Mouse (Mus musculus) adrenal gland, postnatal 25 days (tissue): ENCODE measurements around the gene Snap47. TPM values are rescaled to one million over a fixed set of nuclear protein-coding genes. Genes with fewer than 3 reads are reported as not detected.

Experiments
- DNase-seq: peaks from one replicate; pipeline ENCODE4 v3.0.0; 2021; ENCODE audit warnings: mixed read lengths
- total RNA-seq: library from RNA; stranded (reverse); gene quantifications from 2 replicates; pipeline ENCODE4 v1.2.3, GENCODE M21; 2021

The Snap47 gene
- total RNA-seq, 1 experiment from 2014 or later, result 87.8 TPM

DNA sequence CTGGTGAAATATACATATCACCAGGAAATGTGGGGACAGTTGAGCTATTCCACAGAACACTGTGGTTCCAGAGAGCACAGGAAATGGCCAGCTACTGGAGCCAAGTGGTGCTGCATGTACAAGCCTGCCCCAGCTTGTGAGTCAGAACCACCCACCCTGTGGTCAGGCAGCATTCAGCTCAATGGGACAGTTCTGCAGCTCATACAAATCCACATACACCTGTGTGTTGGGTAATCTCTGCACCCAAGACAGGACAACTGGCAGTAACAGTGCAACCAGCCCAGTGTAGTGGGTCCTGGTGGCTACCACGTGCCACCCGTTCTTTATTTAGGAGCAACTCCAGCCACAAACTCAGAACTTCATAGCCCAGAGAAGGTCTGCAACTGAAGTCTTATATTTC lies 29.0 kb downstream of the Snap47 start:
- DNase-seq, result no peak

DNA sequence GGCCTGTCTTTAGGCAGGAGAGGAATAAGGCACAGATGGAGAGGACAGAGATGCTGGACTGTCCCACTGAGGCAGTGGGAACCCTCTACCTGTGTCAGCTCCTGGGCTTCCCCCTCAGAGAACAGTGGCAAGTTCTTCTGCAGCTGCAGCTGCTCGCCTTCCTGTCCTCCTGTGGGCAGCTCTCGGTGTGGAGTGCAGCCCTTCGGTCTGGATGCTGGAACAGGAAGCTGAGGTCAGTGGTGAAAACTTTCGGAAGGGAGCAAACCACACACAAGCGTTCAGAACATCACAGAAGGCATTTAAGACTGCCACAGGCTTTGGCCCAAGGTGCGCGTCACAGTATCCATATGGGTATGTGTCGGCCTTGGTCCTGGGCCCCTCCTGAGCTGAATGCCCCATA lies 29.6 kb downstream of the Snap47 start:
- no peak for DNase-seq

DNA sequence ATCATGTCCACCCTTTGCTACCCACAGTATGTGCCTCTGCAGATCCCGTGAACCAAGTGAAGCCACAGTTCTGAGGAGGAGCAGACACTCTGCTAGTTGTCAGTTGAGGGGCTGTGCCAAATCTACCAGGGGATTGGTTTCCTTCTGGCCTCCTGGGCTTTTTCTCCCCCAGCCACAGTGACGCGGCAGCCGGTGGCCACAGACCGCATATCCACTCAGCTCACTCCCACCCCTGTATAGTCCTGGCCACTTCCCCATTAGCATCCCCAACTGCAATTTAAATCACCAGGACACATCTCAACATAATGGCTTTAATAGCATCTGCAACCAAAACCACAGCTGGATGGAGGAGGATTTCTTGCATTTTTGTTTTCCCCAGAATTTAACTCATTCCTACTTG lies 32.3 kb downstream of the Snap47 start:
- no peak for DNase-seq

DNA sequence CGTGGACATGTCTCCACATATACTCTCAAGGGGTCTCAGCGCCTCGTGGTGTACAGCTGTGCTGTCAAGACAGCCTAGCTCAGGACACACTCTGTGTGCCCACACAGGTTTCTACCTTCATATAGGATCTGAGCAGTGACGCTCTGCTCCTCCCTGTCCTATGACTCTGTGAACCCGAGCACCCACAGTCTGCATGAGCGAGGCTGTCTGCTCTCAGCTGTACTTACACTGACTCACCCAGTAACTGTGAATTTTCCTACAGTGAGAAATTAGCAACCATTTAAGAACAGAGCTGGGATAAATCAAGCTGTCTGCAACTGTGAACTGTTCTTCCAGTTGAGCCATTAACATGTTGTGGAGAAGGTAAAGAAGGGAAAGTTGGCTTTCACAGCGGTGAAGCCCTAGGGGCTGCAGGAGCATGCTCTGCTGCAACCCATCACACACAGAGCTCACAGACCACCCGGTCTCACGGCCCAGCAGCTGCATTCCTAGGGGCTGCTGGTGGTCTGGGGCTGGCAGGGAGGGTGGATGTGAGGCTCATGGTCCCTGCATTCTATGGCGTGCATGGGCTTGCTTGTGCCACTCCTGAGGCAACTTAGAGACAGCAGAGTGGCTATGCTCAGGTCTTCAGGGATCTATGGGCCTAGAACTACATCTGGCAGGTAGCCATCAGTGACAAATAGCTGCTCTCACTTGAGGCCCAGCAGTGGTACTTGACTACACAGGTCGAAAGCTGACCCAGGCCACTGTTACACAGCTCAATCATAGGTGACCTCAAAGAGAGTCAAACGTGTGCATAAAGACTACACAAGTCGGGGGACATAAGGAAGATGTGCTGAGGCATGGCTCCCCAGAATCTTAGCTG lies 37.8 kb downstream of the Snap47 start:
- no peak for DNase-seq

DNA sequence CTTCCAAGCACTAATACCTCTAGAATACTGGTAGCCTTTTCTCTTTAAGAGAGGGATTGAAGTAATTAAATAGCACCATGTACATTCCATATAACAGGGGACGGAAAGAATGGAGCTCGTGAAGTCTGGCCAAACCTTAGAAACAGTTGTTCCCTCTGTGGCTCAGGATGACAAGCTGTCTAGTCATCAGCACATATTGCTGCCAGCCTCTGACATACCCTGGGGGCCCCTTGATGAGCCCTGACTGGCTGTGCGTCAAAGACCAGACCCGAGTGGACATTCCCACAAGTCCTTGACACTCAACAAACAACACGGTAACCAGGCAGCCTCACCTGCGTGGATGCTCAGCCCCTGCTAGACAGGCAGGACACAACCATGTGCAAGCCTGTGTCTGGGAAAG lies 38.9 kb downstream of the Snap47 start:
- no peak for DNase-seq

DNA sequence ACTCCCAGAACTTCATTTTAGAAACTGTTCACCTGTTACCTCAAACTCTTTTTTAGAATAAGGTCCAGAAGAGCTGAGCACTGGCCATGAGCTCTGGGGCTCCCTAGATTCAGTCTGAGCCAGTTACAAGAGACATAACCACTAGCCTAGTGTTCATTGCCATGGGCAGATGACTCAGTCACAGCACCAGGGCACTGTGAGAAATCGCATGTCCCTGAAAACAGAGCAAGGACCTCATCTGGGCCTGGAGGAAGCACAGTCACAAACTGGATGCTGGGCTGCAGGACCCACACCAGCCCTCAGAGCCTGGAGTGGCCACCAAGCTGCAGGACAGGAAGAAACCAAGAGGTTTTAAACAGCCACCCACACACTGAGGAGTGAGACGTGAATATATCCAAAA lies 40.1 kb downstream of the Snap47 start:
- peak; percentile 44 for DNase-seq

DNA sequence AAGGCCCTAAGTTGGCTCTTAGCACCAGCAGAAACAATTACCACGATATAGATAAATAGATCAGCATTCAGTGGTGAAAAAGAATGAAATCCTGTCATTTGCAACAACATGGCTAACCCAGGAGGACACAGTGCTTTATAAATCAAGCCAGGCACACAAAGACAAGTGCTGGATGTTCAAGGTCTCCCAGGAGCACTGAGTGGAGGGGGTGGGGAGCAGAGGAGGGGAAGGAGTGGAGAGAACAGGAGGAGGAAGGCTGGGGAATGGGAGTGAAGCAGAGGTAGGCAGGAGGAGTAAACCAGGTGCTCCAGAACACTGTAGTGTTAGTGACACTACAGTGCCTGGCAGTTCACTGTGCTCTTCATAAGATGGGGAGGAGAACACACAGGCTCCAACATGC lies 45.2 kb downstream of the Snap47 start:
- DNase-seq, result no peak

DNA sequence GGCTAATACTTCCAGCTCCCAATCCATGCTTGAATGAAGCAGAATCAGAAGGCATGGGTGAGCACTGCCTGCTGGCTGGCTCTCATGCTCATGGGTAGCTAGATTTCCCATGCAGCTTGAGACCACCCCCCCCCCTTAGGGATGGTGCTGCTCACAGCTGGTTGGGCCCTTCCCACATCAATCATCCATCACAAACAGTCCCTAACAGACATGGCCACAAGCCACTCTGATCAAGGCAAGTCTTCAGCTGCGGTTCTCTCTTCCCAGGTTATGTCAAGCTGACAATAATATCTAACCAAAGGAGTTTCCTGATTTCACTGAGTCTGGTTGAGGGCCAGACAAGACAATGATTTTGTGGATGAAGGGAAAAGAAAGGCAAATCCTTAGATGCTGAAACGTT lies 50.1 kb downstream of the Snap47 start:
- no peak for DNase-seq

DNA sequence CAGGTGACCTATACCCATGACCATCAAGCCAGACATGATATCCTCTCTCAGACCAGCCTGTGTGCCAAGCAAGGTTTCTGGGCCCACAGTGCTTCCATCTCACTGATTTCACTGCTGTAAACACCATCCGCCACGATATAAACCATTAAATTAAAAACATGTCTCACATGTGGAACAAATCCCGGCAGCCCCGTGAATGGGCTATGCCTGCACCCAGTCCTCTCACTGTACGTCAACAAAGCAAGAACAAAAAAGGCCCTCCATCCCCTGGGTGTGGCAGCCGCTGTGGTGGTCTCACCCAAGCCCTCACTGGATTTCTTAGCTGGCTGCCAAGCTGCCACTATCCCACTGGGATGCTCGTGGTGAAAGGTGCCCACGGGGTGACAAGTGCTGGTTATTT lies 51.2 kb downstream of the Snap47 start:
- DNase-seq, result no peak

DNA sequence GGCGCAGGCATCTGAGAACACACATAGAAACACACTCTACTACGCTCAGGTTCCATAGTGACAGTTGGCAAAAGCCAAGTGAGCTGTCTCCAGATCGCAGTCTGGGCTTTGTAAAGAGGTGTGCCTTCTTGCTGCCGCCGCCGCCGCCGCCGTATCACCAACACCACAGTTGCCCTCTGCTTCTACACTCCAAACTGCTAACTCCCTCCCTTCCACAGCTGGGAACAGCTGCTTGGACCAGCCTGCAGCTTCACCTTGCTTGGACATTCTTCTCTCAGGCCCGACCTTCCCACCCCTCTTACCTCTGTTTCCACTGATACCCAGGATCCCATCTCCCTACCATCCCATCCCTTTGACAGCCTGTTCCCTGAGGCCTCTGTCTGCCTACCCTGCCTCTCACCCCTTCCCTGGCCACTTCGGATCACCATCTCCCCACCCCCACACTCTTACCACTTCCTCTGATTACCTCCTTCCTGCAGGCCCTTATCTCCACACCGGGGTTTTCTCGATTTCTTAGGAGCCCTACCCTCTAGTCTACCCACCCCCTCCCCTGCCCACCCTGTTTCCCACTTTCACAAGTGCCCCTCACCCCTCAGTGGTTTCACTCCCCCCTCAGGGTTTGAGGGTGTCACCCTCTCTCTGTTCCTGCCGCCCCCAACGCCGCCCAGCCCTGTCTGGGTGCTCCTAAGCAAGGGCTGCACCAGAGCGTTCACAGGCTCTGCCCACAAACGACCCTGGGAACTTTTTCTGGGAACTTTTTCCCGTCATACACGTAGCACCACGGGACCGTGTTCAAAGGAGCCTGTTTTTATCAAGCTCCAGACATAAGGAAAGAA lies 53.2 kb downstream of the Snap47 start:
- DNase-seq, result no peak

DNA sequence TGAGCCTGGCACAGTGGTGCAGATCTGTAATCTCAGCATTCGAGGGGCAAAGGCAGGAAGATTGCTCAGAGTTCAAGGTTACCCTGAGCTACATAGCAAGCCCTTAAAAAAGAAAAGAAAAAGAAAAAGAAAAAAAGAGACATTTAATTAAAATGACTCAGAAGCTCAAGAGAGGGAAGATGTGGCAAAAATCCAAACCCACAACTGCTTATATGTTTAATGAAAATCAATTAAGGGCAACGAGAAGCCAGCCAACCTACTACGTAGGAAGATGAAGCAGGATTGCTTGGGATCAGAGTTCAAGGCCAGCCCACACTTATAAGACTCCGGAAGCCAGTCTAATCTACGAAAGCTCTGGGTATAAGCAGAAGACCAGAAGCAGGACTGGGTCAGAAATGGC lies 56.5 kb downstream of the Snap47 start:
- no peak for DNase-seq

DNA sequence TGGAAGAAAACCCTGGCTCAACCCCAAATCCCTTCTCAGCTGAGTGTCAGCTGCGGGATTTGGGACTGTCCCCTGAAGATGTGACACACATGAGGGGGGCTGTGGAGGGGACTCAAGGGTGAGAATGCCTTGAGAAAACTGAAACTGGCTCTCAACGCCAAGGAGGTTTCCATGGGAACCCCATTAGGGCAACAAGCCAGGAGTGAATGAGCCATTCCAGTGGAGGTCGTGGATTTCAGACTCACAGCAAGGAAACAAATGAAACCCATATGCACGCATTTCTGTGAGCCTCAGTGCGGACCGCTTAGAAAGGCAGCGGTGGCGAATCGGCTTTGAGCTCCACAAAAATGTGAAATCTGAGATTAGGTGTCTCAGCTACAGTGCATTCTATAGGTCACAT lies 57.4 kb downstream of the Snap47 start:
- DNase-seq, result peak; percentile 85

DNA sequence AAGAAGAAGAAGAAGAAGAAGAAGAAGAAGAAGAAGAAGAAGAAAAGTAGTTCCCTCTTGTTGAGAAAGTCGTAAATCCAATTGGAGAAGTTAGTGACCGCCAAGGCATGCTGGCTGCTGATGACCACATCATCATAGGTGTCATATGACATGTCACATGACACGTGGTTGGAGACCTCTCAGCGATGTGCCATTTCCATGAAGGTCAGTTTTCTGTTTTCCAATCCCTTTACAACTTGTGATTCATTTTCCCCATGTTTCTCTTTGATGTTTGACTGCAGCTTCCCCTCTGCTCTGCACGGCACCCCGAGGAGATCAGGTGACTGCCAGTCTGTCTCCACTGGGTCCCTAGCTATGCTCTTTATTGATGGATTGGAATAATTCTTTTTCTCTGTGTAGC lies 58.7 kb downstream of the Snap47 start:
- no peak for DNase-seq

DNA sequence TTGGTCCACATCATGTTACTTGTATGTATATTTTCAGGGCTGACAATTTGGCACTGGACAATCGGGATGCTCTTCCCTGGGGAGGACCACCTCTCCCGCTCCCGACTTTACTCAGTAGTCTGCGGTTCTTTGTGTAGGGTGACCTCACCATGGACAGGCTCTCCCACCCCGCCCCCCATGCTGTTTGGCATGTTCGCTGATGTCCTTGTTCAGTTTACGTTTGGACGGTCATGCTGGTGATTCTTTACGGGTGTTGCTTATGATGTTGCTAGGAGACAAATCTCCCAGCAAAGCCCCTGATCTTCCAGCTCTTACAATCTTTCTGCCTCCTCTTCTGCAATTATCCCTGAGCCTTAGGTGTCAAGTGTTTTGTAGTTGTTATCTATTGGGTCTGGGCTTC lies 60.5 kb downstream of the Snap47 start:
- no peak for DNase-seq

DNA sequence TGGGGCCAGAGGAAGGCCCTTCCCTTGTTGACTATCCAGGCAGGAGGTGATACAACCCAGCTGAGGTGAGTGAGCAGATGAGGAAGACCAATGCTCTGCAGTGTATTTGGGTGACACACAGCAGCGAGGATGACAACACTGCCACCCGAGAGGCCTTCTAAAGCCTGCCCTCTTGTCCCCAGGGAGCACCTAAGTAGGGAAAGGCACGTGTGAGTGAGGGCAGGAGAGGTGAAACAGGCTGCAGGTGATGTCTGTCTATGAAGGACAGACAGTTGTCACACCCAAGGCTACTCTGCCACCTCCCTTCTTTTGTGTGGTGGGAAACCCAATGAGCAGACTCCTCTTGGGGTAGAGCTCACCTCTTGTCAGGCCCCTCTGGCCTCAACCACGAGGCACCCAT lies 61.4 kb downstream of the Snap47 start:
- DNase-seq, result no peak

DNA sequence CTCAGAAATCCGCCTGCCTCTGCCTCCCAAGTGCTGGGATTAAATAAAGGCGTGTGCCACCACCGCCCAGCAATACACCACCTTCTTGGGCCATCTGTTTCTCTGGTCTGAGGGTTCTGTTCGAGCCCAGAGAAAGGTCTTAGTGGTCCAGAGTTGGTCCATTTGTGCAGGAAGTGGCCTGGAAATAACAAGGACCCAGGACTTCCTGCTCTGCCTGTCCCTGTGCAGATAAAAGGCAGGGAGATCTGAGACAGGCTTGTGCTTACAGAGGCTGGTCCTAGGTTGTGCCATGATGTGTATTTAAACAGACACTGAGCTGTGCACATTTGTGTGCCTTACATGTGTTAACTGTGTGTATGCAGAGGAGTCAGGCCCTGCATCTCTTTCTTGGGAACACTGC lies 62.2 kb downstream of the Snap47 start:
- DNase-seq, result no peak

DNA sequence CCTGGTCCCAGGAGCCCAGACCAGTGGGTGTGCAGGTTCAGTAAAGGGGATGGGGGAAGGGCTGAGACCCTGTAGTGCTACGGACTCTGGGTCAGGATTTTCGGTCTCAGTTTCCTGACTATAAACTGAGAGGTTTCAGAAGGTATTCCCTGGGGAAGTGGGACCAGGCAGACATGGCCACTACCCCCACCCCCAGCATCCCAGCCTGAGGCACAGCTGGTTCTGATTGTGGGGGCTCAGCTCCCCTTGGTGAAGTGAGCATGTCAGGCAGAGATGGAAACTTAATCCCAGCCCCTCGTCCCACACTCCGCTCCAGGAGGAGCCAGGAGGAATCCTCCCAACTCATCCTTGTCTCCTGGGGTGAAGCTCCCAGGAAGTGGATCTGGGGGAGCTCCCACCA lies 63.5 kb downstream of the Snap47 start:
- no peak for DNase-seq

DNA sequence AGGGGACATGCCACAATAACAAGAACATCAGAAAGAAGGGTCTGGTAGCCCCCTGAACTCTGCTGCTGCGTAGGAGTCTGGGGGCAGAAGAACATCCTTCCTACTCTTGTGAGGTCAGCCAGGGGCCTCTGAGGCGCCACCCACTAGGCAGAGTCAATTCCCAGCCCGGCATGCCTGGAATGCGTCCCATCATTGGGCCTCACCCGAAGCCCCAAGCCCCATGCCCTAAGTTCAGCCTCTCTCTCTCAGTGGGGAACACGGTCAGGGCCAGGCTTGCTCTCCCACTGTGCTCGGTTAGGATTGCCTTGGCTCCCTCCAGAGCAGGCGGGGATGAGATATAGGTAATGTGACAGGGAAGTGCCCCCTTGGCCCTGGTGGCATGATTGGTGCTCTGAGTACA lies 65.9 kb downstream of the Snap47 start:
- no peak for DNase-seq

DNA sequence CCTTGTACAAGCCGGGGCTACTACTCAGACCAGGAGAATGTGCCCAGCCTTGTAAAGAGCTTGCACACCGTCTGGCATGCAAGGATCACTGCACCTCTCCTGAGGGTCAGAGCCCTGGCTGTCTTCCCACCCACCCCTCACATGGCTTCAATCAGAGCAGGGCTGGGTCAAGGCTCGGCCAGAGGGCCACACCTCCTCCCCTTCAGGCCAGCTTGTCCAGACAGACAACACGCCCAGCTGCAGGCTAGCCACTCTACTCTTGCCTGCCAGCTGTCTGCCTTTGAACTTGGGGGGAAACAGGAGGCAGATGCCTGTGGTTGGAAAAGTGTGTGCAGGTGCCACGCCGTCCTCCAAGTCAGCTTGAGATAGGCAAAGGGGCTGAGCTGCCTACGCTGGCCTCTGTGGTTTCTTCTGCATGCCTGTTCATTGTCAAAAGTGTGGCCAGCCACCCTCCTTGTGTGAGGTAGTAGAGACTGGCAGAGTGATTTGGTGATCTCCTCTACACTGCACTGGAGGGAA lies 66.5 kb downstream of the Snap47 start:
- DNase-seq, result no peak

DNA sequence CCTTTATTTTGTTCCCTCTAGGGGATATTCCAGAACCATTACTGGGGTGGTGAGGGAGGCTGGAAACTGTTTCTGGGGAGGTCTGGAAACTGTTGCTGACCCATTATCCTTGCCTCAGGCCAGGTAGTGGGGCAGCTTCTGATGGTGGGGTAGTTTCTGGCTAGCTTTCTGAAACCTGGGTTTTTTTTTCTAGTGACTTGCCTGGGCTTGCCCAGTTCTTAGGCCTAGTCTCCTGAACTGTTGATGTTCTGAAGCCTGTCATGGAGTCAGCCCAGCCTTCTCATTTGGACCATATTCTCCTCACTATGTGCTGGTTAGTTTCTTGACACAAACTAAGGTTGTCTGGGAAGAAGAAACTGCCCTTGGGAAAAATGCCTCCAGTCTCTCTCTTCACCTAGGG lies 71.4 kb downstream of the Snap47 start:
- no peak for DNase-seq

DNA sequence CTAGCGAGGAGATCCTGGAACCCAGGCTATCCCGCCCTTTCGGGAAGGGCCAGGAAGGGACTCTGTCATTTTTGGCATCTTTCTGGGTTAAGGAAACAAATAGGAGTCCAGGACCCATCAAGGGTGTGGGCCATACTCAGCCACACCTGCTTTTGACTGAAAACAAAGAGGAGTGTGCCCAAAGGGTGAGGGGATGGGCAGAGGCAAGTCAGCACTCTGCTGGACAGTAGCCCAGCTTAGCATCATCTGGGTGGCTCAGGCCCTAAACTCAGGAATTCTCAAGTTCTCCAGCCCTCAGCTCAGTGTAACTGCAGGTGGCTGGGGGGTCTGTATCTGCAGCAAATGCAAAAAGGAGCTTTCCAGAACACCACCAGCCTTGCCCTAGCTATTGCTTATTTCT lies 73.0 kb downstream of the Snap47 start:
- no peak for DNase-seq

DNA sequence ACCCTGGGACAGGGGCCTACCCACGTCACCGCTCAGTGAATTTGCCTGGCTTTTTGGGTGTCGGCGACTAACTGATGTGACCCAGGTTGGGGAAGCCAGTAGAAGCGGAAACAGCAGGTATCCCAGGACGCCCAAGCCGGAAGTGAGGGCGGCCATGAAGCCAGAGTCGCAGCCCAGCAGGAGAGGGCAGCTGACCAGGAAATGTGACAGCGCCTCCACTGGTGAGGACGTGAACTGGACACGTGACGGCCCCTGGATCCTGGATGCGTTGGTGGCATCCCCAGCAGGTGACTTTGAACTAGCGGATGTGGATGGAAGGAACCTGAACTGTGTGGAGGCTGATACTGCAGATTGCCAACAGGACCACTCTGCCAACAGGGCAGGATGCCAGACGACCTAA lies 75.5 kb downstream of the Snap47 start, which contains the start of gene Prss38:
Gene Prss38, minus strand, starts transcription at position 183 of the 400 bp plus-strand sequence.
- DNase-seq, result no peak

DNA sequence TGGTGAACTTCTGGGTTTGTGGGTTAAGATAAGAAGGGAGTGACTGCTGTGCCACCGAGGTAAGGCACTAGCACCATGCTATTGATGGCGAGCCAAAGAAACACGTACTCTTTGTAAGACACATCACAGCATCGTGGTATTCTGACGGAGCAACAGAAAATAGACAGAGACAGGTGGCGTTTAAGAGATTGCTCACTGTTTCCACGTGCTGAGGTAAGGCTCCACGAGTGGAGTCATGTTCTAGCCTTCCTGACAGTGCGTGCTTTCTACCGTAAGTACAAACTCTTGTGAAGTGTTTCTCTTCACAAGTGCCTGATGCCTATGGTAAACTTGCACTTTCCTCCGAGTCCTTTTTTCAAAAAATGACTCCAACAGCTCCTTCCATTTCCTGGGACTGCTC lies 81.1 kb downstream of the Snap47 start:
- no peak for DNase-seq
